Mouse (Mus musculus) lung, adult 2 months (tissue): ENCODE measurements around the gene Krtcap3.

Experiments used
- CTCF ChIP-seq: fragments of 200-500 bp; IDR thresholded peaks from 2 replicates; pipeline ENCODE4 v1.5.1; 2011; ENCODE audit warnings: mild to moderate bottlenecking, low read length, control low read depth; ENCODE audit not compliant: insufficient read depth
- POLR2A ChIP-seq: fragments of 200-500 bp; IDR thresholded peaks from 2 replicates; pipeline ENCODE4 v1.6.1; 2011; ENCODE audit warnings: low read depth, mild to moderate bottlenecking, control low read depth, low read length, borderline replicate concordance; ENCODE audit errors: extremely low read depth

- TF ChIP-seq CTCF = no peak
- no peak for TF ChIP-seq POLR2A
These were observed 32.4 kb upstream of the Krtcap3 start for GRCm38 (mm10) chr5:31219070-31219469.
